Mouse (Mus musculus) E14TG2a.4 (cell line): ENCODE measurements around the gene Rbbp6.

Source experiments
- H3K27me3 ChIP-seq: 2 replicates; pipeline ENCODE4 v1.6.1; 2014; ENCODE audit warnings: low read length, control low read depth; ENCODE audit not compliant: insufficient read depth
- H3K36me3 ChIP-seq: 2 replicates; pipeline ENCODE4 v1.6.1; 2014; ENCODE audit warnings: low read length, control low read depth; ENCODE audit not compliant: insufficient read depth
- H3K4me1 ChIP-seq: replicated peaks from 2 replicates; pipeline ENCODE4 v1.6.1; 2014; ENCODE audit warnings: low read depth, low read length, control low read depth
- H3K4me3 ChIP-seq: replicated peaks from 2 replicates; pipeline ENCODE4 v1.5.1; 2014; ENCODE audit warnings: mild to moderate bottlenecking, low read length
- H3K9me3 ChIP-seq: 2 replicates; pipeline ENCODE4 v1.6.1; 2014; ENCODE audit warnings: low read length, control low read depth
- CTCF ChIP-seq: conservative IDR thresholded peaks from 2 replicates; pipeline ENCODE4 v1.5.1; 2014; ENCODE audit warnings: low read length
- NANOG ChIP-seq: IDR thresholded peaks from 2 replicates; pipeline ENCODE4 v1.6.1; 2014; ENCODE audit warnings: borderline replicate concordance, low read length, mixed read lengths
- POU5F1 ChIP-seq: IDR thresholded peaks from 2 replicates; pipeline ENCODE4 v1.6.1; 2014; ENCODE audit warnings: low read length, borderline replicate concordance

Rbbp6 gene

GRCm38 (mm10) chr7:122998189-122998588 is 32.7 kb downstream of the Rbbp6 start:
- H3K36me3 ChIP-seq, result peaks cover 99% of the 10 kb centered on the region
- H3K4me3 ChIP-seq, result no peak overlapping the region
- H3K27me3 ChIP-seq, result no peaks in the 10 kb centered on the region
- TF ChIP-seq NANOG (no peak), CTCF (no peak), POU5F1 (no peak)
- no peaks in the 10 kb centered on the region for H3K9me3 ChIP-seq
- H3K4me1 ChIP-seq, result peaks cover 21% of the 10 kb centered on the region

- Histone ChIP-seq H3K36me3 (peaks cover 98% of the 10 kb centered on the region), H3K4me1 (peaks cover 21% of the 10 kb centered on the region), H3K9me3 (no peaks in the 10 kb centered on the region), H3K4me3 (no peak overlapping the region), H3K27me3 (no peaks in the 10 kb centered on the region)
- TF ChIP-seq NANOG (no peak), CTCF (no peak), POU5F1 (no peak)
These were observed 34.4 kb downstream of the Rbbp6 start for GRCm38 (mm10) chr7:122999871-123000396.

GRCm38 (mm10) chr7:123000796-123001195 is 35.3 kb downstream of the Rbbp6 start:
- Histone ChIP-seq H3K4me3 (no peak overlapping the region), H3K36me3 (peaks cover 90% of the 10 kb centered on the region), H3K9me3 (no peaks in the 10 kb centered on the region), H3K27me3 (no peaks in the 10 kb centered on the region), H3K4me1 (peaks cover 21% of the 10 kb centered on the region)
- TF ChIP-seq NANOG, result no peak
- no peak for TF ChIP-seq CTCF
- TF ChIP-seq POU5F1, result no peak

- H3K27me3 ChIP-seq, result no peaks in the 10 kb centered on the region
- peaks cover 21% of the 10 kb centered on the region for H3K4me1 ChIP-seq
- no peak overlapping the region for H3K4me3 ChIP-seq
- H3K9me3 ChIP-seq, result no peaks in the 10 kb centered on the region
- H3K36me3 ChIP-seq, result peaks cover 83% of the 10 kb centered on the region
- TF ChIP-seq POU5F1 (no peak), NANOG (no peak), CTCF (no peak)
These were observed 36.0 kb downstream of the Rbbp6 start for GRCm38 (mm10) chr7:123001341-123002027.

- H3K9me3 ChIP-seq, result no peaks in the 10 kb centered on the region
- peaks cover 78% of the 10 kb centered on the region for H3K36me3 ChIP-seq
- TF ChIP-seq NANOG (no peak), POU5F1 (no peak), CTCF (no peak)
- H3K4me3 ChIP-seq, result no peak overlapping the region
- H3K4me1 ChIP-seq, result peaks cover 21% of the 10 kb centered on the region
- no peaks in the 10 kb centered on the region for H3K27me3 ChIP-seq
These were observed 36.5 kb downstream of the Rbbp6 start for GRCm38 (mm10) chr7:123002028-123002410.

- H3K4me3 ChIP-seq, result no peak overlapping the region
- H3K36me3 ChIP-seq, result peaks cover 66% of the 10 kb centered on the region
- no peaks in the 10 kb centered on the region for H3K9me3 ChIP-seq
- H3K4me1 ChIP-seq, result peaks cover 21% of the 10 kb centered on the region
- TF ChIP-seq POU5F1 (no peak), CTCF (no peak), NANOG (no peak)
- no peaks in the 10 kb centered on the region for H3K27me3 ChIP-seq
These were observed 37.7 kb downstream of the Rbbp6 start for GRCm38 (mm10) chr7:123003207-123003606.

GRCm38 (mm10) chr7:123004442-123004841 is 39.0 kb downstream of the Rbbp6 start:
- H3K4me3 ChIP-seq, result no peak overlapping the region
- TF ChIP-seq POU5F1, result no peak
- no peak for TF ChIP-seq CTCF
- no peak for TF ChIP-seq NANOG
- peaks cover 54% of the 10 kb centered on the region for H3K36me3 ChIP-seq
- no peaks in the 10 kb centered on the region for H3K27me3 ChIP-seq
- H3K4me1 ChIP-seq, result peaks cover 9% of the 10 kb centered on the region
- H3K9me3 ChIP-seq, result no peaks in the 10 kb centered on the region

- Histone ChIP-seq H3K4me1 (0 out of 2 replicates have a peak, but pooled peaks cover 3% of the 10 kb centered on the region), H3K9me3 (no peaks in the 10 kb centered on the region), H3K36me3 (peaks cover 36% of the 10 kb centered on the region), H3K27me3 (no peaks in the 10 kb centered on the region; the same call in 1 of the 2 replicates), H3K4me3 (no peak overlapping the region)
- no peak for TF ChIP-seq POU5F1
- TF ChIP-seq NANOG, result no peak
- TF ChIP-seq CTCF, result no peak
These were observed 40.8 kb downstream of the Rbbp6 start for GRCm38 (mm10) chr7:123006251-123006650.
